Mouse (Mus musculus) megakaryocyte, embryonic 14.5 days (primary cell): ENCODE data around the gene Actb. TPM values are rescaled to one million over a fixed set of nuclear protein-coding genes. Genes with fewer than 3 reads are reported as not detected.

Experiments used
- H3K27me3 ChIP-seq: replicated peaks from 2 replicates; pipeline ENCODE3; 2012; ENCODE audit warnings: inconsistent platforms
- H3K36me3 ChIP-seq: replicated peaks from 2 replicates; pipeline ENCODE3; 2012; ENCODE audit warnings: low read length, inconsistent platforms, mixed read lengths
- H3K4me1 ChIP-seq: 2 replicates; pipeline ENCODE4 v1.6.1; 2012; ENCODE audit warnings: inconsistent platforms
- H3K4me3 ChIP-seq: replicated peaks from 2 replicates; pipeline ENCODE3; 2012; ENCODE audit warnings: moderate library complexity, mild to moderate bottlenecking, inconsistent platforms
- H3K9me3 ChIP-seq: 2 replicates; pipeline ENCODE4 v1.6.1; 2012; ENCODE audit warnings: inconsistent platforms
- FLI1 ChIP-seq: IDR thresholded peaks from 2 replicates; pipeline ENCODE4 v1.6.1; 2012; ENCODE audit warnings: low read length, inconsistent platforms, mixed read lengths
- GATA1 ChIP-seq: IDR thresholded peaks from 3 replicates; pipeline ENCODE4 v1.6.1; 2012; ENCODE audit warnings: mixed read lengths, low read length, inconsistent platforms, borderline replicate concordance
- polyA plus RNA-seq: library from polyadenylated mRNA; stranded (reverse); fragments of >175 nt; gene quantifications from 2 replicates; pipeline ENCODE4 v1.2.3, GENCODE M21; 2012; ENCODE audit warnings: low replicate concordance; ENCODE audit not compliant: insufficient read depth

Gene Actb
- polyA plus RNA-seq, 1 experiment, result 9,487 TPM

DNA sequence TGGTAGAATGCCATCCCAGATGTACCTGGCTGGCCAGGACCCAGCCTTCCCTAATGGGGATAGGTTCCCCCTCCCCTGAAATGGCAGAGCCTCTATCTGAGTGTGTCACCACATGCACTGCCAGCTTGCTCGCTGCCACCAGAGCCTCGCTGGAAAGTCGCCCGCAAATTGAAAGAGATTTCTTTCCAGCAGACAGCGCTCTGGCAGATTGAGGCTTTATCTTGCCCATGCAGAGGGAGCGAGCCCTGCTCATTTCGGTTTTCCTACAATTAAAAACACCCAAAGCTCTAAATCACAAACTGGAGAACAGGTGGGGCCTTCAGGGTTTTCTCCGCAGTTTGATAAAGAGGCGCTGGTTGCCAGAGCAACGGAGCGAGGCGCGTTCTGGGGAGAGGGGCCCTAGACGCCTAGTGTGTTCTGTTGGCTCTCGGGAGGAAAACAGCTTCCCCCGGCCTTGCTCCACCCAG is 48.8 kb downstream of the Actb start:
- no peak overlapping the region for H3K4me3 ChIP-seq
- H3K27me3 ChIP-seq, result peaks cover 19% of the 10 kb centered on the region
- H3K36me3 ChIP-seq, result no peaks in the 10 kb centered on the region
- H3K4me1 ChIP-seq, result peaks cover 13% of the 10 kb centered on the region
- TF ChIP-seq GATA1 (no peak), FLI1 (no peak)
- H3K9me3 ChIP-seq, result peaks cover 19% of the 10 kb centered on the region

DNA sequence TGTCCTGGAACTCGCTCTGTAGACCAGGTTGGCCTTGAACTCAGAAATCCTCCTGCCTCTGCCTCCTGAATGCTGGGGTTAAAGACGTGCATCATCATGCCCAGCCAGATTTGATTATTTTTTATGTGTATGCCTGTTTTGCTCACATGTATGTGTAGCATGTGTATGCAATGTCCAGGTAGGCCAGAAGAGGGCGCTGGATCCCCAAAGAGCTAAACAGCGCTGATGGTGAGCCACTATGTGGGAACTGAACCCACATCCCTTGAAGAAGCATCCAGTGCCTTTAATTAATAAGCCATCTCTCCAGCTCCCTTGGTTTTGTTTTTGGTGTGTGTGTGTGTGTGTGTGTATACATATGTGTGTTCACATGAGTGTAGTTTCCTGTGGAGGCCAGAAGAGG is 50.1 kb downstream of the Actb start:
- peaks cover 13% of the 10 kb centered on the region for H3K4me1 ChIP-seq
- H3K9me3 ChIP-seq, result peaks cover 19% of the 10 kb centered on the region
- no peak overlapping the region for H3K4me3 ChIP-seq
- no peaks in the 10 kb centered on the region for H3K36me3 ChIP-seq
- H3K27me3 ChIP-seq, result peaks cover 23% of the 10 kb centered on the region
- TF ChIP-seq FLI1 (no peak), GATA1 (no peak)

DNA sequence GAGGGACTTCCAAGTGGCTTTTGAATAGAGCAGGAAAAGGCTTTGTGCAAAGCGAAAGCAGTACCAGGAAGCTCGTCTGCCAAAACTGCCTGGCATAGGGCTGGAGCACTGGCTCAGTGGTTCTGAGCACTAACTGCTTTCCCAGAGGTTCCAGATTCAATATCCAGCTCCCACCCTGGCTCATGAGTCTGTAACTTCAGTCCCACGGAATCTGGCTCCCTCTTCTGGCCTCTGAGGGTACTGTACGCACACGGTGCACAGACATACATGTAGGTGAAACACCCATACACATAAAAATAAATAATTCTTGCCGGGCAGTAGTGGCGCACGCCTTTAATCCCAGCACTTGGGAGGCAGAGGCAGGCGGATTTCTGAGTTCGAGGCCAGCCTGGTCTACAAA is 51.7 kb downstream of the Actb start:
- H3K27me3 ChIP-seq, result peaks cover 29% of the 10 kb centered on the region
- H3K4me1 ChIP-seq, result peaks cover 13% of the 10 kb centered on the region
- peaks cover 19% of the 10 kb centered on the region for H3K9me3 ChIP-seq
- no peak for TF ChIP-seq FLI1
- TF ChIP-seq GATA1, result no peak
- H3K36me3 ChIP-seq, result no peaks in the 10 kb centered on the region
- peak overlapping the region; percentile 33 for H3K4me3 ChIP-seq

DNA sequence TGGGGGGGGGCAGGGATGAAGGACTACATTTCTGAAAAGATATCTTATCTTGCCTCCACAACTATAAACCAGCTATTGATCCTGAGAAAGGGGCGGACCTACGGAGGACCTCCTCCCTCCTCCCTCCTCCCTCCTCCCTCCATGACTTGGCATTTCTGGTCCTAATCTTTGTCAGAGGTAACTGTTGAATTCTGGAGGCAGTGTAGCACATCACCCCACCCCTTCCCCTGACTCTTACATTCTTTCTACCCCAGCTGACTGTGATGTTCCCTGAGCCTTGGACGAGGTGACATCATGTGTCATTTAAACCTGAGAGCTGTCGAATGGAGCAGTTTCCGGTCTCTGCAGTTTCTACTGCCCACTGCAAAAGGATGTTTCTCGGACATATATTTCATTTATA is 53.0 kb downstream of the Actb start:
- peaks cover 13% of the 10 kb centered on the region for H3K4me1 ChIP-seq
- TF ChIP-seq GATA1 (no peak), FLI1 (no peak)
- H3K27me3 ChIP-seq, result peaks cover 31% of the 10 kb centered on the region
- H3K9me3 ChIP-seq, result peaks cover 19% of the 10 kb centered on the region
- no peak overlapping the region for H3K4me3 ChIP-seq
- no peaks in the 10 kb centered on the region for H3K36me3 ChIP-seq

Other genes starting within 250 kb of the Actb start
- gene Slc29a4, start 214.2 kb downstream of the Actb start, polyA plus RNA-seq, result 0.04 TPM in 1 of 2 replicates, not detected in the other
- gene Tnrc18, start 89.1 kb downstream of the Actb start, polyA plus RNA-seq, result 32.1 and 36.1 TPM in 2 replicates
- gene Fbxl18, start 11.3 kb downstream of the Actb start, polyA plus RNA-seq, result 4.7 and 4.9 TPM in 2 replicates
- 1.3 and 3.6 TPM in 2 replicates for gene Fscn1, start 53.6 kb upstream of the Actb start, polyA plus RNA-seq
- 17.7 and 33.1 TPM in 2 replicates for gene Rnf216, start 206.2 kb upstream of the Actb start, polyA plus RNA-seq
- gene Olfr718-ps1, start 240.8 kb upstream of the Actb start, polyA plus RNA-seq, result not detected in 2 replicates